Mouse (Mus musculus) cortical plate, adult 2 months (tissue): ENCODE measurements around the gene Aar2.

Experiments used
- CTCF ChIP-seq: fragments of 200-500 bp; IDR thresholded peaks from 2 replicates; pipeline ENCODE4 v1.5.1; 2011; ENCODE audit warnings: mild to moderate bottlenecking, control low read depth, low read length; ENCODE audit not compliant: insufficient read depth; ENCODE audit errors: extremely low read depth
- POLR2A ChIP-seq: fragments of 200-500 bp; IDR thresholded peaks from 2 replicates; pipeline ENCODE4 v1.6.1; 2011; ENCODE audit warnings: mild to moderate bottlenecking, low read length, control low read depth; ENCODE audit not compliant: insufficient read depth; ENCODE audit errors: extremely low read depth

DNA sequence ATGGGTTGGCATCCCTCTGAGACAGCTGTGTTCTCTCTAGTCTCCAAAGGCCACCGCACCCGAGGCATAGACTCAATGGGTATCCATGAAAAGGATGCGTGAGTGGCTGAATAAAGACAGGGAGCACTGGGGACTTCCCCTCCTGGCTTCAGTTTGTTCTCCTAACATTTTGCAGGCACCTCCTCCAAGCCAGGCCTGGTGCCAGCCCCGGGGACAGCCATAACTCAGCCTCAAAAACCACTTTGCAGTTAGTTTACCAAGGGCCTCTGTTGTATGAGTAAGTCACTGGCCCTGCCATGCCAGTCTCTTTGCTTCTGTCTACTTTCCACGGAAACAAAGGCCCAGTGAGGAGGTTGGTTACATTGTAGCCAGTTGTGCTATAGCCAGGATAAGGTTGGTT is 58.6 kb downstream of the Aar2 start:
- no peak for TF ChIP-seq CTCF
- no peak for TF ChIP-seq POLR2A
